Mouse (Mus musculus): Measurements from ENCODE around the gene Zbtb39.

GRCm38 (mm10) chr10:127754566-127755166 lies 15.3 kb downstream of the Zbtb39 start:
- no peak for TF ChIP-seq CTCF (IDR thresholded peaks at IDR 0.05; ENCODE audit: low read depth, low read length)
- TF ChIP-seq GATA1 (IDR thresholded peaks at IDR 0.05; ENCODE audit: borderline replicate concordance, low read length), result no peak

Data from G1E (cell line).